Mouse (Mus musculus) adrenal gland, adult 18-20 months (tissue): ENCODE data around the gene Cd80. TPM values are rescaled to one million over a fixed set of nuclear protein-coding genes. Genes with fewer than 3 reads are reported as not detected.

Experiments used
- DNase-seq, 2 experiments: peaks; one replicate each; pipeline ENCODE4 v3.0.0; 2021 to 2022; ENCODE audit warnings: low spot score in 2 of 2
- total RNA-seq, 2 experiments: library from RNA; stranded (reverse); gene quantifications; 1 replicate in 1 of 2; 2 replicates in 1 of 2; pipeline ENCODE4 v1.2.3; 2021

Gene Cd80
- total RNA-seq, 2 experiments from 2014 or later = 0.53 to 0.70 TPM

GRCm38 (mm10) chr16:38521211-38521987 lies 66.0 kb downstream of the Cd80 start:
- DNase-seq = no peak

- peak; percentile 93 to 94 for DNase-seq
Measured at GRCm38 (mm10) chr16:38522129-38523084, 67.0 kb downstream of the Cd80 start, which contains the start of gene Timmdc1. TSS of gene Timmdc1 (minus strand) at chr16:38522663.

GRCm38 (mm10) chr16:38526264-38526663 lies 70.9 kb downstream of the Cd80 start:
- DNase-seq = no peak

GRCm38 (mm10) chr16:38536544-38537146 lies 81.3 kb downstream of the Cd80 start:
- peak; percentile 65 to 73 for DNase-seq

GRCm38 (mm10) chr16:38538716-38539380 lies 83.5 kb downstream of the Cd80 start:
- no peak for DNase-seq

Other genes starting within 250 kb of the Cd80 start
- gene Nr1i2, start 160.7 kb upstream of the Cd80 start, total RNA-seq = not detected
- under 1 TPM; 0.22 to 0.30 TPM for gene Maats1, start 113.4 kb upstream of the Cd80 start, total RNA-seq
- 100 to 1,000 TPM; 342 to 359 TPM for gene Cox17, start 108.6 kb upstream of the Cd80 start, total RNA-seq
- not detected for gene Gm21987, start 108.5 kb upstream of the Cd80 start, total RNA-seq
- gene Popdc2, start 93.4 kb upstream of the Cd80 start, total RNA-seq = 1 to 10 TPM in 1 of 2 experiments, under 1 TPM in 1; 0.80 to 4.6 TPM
- 10 to 100 TPM; 13.9 to 51.8 TPM for gene Pla1a, start 22.4 kb upstream of the Cd80 start, total RNA-seq
- gene Adprh, start 2.9 kb upstream of the Cd80 start, total RNA-seq = 10 to 100 TPM; 32.8 to 39.6 TPM
- gene Timmdc1, start 67.1 kb downstream of the Cd80 start, total RNA-seq = 10 to 100 TPM; 43.9 to 51.5 TPM
- gene Poglut1, start 94.7 kb downstream of the Cd80 start, total RNA-seq = 10 to 100 TPM; 27.8 to 29.3 TPM
- gene Tmem39a, start 103.1 kb downstream of the Cd80 start, total RNA-seq = 10 to 100 TPM; 71.5 to 78.4 TPM